Mouse (Mus musculus) left cerebral cortex, postnatal 36 days (tissue): ENCODE measurements around the gene Cdh13. TPM values are rescaled to one million over a fixed set of nuclear protein-coding genes. Genes with fewer than 3 reads are reported as not detected.

Source experiments
- DNase-seq, 2 experiments: peaks; one replicate each; pipeline ENCODE4 v3.0.0; 2021 to 2022; ENCODE audit warnings: low spot score in 2 of 2, mixed read lengths in 1 of 2
- intact Hi-C: fragments of 180-260 bp; cut with DNase I; formaldehyde crosslinking; loops from one replicate; pipeline ENCODE4 v1.15.1; 2025
- total RNA-seq, 2 experiments: library from RNA; stranded (reverse); gene quantifications; 2 replicates each; pipeline ENCODE4 v1.2.3; 2021

Gene Cdh13
- total RNA-seq, 2 experiments from 2014 or later: 78.4 to 85.3 TPM

DNA sequence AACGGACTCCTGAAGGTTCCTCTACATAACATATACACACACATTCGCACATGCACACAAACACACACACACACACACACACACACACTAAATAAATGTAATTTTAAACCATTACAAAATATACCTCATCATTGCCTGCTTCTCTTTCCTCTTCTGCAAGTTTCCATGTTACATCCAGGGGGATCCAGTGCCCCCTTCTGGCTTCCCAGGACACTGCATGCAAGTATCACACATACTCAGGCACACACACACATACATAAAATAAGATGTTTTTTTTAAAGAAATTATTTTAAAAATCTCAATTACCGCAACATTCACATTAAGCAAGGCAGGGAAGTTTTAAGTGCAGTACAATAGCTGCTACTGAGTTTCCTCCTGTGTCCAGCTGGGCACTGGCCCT, 970.8 kb downstream of the Cdh13 start:
- intact Hi-C loops: no loop called here
- no peak for DNase-seq

DNA sequence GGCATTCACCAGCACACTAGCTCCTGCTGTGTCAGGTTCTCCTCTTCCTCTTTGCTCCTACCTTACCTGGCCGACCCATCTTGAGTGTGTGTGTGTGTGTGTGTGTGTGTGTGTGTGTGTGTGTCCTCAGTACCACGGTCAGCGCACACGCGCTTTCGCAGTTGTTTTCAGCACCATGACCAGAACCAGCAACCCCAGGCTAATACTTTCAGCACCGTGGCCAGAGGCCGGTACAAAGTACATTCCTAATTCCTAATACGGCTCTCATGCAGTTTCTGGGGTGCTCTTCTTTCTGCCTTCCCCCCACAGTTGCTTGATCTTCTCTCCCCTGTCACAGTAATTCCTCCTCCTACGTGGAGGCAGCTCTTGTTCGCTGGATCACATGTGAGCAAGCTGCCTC, 975.1 kb downstream of the Cdh13 start:
- DNase-seq: no peak
- intact Hi-C loops: no loop called here

DNA sequence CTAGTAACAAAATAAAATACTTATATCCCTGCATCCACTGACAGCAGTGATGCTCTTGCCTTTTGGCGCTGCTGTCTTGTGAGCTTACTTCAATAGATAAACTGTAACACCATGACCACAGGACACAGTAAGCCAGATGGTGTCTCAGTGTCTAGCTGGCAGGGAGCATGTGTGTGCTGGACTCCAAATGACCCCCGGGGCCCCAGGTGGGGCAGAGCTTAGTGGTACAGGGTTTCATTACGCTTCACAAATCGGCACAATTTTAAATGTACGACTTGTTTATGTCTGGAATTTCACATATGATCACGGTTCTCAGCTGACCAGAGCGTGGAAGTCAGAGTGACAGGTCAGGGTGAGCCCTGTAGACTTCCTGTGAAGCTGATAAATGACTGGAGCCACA, 980.2 kb downstream of the Cdh13 start:
- intact Hi-C loops: no loop called here
- DNase-seq: no peak

DNA sequence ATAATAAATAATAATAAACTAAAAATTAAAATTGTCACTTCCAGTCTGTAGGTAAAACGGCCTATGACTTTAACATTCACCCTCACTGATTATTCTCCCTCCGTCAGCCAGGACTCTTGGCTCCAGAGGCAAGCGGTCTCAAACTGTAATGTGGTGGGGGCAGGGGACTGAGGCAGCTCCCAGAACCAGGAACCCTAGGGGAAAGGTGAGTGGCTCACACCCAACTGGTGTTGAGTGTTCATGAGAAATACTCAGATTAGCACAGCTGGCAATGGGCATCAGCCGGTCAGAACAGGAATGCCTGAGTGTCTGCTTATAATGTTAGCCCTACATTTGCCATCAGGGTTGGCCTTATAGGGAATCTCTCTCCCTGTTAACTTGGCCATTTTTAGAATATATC, 982.8 kb downstream of the Cdh13 start:
- no peak for DNase-seq
- intact Hi-C loops: no loop called here

DNA sequence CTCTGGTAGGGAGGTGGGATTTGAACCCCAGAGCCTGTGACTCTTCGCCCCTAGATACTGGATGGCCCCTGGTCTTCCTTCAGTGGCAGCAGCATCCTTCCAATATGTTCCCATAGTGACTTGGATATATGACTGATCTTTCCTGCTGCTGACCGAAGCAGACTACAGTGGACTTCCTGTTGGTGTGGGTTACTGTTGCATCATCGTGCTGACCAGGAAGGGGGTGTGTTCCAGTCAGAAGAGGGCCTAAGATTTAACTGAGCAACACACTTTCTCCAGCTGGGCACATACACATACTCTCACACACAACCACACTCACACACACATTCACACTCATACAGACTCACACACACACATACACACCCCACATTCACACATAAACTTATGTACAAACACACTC, 986.0 kb downstream of the Cdh13 start:
- intact Hi-C loops: no loop called here
- no peak for DNase-seq

DNA sequence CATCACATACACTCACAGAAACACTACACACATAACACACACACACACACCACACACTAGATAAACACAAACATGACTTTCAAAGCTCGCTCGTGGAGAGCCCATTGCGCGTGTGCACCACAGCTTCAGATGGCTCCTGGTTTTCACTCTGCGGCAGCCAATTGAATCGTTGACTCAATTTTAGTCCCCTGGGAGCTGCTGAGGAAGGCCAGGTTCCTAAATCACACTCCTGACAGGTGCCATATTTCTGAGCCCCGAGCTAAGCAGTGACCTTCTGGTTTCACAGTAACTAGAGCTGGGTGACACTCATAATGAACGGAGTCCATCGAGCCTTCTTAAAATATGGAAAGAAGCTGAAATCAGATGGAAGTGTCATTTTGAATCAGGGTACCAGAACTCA, 986.8 kb downstream of the Cdh13 start:
- no peak for DNase-seq
- intact Hi-C loops: no loop called here

DNA sequence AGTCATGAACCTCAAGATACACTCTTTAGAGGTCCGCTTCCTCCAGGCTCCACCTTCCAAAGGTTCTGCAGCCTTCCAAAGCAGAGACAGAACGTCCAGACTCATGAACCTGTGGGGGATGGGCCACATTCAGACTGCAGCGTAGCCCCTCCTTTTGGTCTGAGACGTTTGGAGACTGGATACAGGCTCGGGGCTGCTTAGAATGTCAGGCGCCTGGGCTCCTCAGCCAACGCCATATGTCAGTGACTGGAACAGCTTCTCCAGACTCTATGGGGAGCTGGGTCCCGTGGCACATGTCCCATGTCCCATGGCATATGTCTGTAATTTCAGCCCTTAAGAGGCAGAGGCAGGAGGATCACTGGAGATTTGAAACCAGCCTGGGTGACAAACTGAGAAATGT, 989.4 kb downstream of the Cdh13 start:
- no peak for DNase-seq
- intact Hi-C loops: no loop called here

DNA sequence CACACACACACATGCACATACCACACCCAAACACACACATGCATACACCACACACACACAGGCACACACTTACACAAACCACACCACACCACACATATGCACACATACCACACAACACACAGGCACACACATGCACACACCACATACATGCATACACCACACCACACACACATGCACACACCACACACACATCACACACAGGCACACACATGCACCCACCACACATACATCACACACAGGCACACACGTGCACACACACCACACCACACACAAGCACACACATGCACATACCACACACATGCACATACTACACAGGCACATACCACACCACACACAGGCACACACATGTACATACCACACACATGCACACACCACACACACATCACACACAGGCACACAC, 991.9 kb downstream of the Cdh13 start:
- intact Hi-C loops: no loop called here
- DNase-seq: no peak

DNA sequence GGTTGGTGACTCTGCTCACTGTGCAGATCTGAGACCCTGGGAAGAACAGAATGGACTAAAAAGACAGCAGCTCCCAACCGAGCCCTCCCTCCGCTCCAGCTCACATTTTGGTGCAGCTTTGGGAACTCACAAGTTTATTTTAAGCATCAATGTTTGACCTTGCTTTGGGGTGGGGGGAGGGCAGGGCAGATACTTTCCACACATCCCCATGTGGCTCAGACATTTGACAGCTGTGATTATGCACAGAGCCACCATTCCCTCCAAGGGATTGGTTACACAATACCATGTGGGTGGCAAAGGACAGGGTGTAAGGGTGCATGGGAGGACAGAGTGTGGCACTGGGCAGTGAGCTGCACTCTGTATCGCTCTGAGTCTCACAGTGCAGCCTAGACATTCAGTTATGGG, 993.5 kb downstream of the Cdh13 start:
- intact Hi-C loops: no loop called here
- DNase-seq: no peak

DNA sequence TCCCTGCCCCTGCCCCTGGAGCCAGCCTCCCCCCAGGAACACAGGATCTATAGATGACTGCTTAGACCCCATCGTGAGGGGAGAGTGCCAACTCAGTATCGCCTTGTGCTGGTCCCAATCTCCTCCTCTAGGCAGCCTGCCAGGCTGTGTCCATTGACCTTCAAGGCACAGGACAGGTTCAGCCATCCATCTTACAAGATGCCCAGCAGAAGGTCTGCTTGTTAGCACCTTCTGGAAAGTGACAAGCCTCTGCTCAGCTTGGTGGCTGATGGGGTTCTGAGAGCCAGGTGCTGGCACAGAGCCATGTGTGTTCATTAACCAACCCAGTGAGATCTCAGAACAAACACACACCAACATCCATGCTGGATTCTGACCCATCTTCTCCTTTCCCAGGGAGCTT, 998.2 kb downstream of the Cdh13 start:
- no peak for DNase-seq
- intact Hi-C loops: no loop called here

DNA sequence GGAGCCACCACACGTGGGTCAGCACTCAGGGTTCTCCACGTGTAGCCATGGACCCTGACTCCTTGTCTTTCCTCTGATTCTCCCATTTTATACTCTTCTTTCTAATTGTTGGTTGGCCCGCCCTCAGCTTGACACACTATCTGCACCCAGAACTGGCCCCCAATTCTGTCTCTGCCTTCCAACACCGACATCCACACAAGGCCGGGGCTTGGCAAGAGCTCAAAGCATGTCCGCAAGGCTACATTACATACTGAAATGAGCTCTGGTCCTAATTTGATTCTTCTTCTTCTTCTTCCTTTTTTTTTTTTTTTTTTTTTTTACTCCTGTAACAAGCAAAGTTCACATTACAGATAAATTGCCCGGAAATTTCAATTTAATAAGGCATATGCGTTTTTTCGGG, 1001.0 kb downstream of the Cdh13 start:
- intact Hi-C loops: no loop called here
- DNase-seq: no peak

DNA sequence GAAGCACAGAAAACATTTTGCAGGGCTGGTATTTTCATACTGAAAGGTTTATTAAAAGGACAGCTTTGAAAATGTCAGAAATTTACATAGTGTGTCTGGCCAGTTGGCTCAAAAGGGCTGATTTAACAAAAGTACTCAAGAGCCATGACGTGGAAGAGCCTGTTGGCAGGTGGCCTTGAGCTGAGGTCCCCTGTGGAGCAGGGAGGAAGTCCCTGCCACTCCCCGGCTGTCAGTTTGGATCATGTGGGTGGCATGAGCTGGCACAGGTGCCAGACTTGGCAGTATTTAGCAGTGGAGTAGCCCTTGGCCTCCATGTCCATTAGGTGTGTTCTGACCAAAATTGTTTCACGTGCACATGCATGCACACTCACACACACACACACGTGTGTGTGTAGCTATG, 1001.4 kb downstream of the Cdh13 start:
- DNase-seq: no peak
- intact Hi-C loops: no loop called here

DNA sequence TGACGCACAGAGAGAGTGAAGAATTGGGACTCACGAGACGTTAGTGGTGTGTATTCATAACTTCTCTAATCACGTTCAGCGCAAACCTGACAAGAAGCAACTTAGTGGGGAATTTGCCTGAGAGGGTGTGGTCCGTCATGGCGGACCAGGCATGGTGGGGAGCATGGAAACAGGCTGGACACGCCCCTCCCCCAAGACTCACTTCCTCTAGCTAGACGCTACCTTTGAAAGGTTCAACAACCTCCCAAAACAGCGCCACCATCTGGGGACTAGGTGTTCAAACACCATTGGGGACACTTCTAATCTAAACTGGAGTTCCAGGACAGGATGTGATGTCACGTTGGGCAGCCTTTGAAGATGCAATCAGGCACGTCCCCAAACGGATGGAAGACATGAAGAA, 1011.9 kb downstream of the Cdh13 start:
- no peak for DNase-seq
- intact Hi-C loops: loop anchor here (5.0 to 10.0 kb wide), 2 partner anchors 73 to 1651 kb away; no protein-coding TSS in a partner anchor

DNA sequence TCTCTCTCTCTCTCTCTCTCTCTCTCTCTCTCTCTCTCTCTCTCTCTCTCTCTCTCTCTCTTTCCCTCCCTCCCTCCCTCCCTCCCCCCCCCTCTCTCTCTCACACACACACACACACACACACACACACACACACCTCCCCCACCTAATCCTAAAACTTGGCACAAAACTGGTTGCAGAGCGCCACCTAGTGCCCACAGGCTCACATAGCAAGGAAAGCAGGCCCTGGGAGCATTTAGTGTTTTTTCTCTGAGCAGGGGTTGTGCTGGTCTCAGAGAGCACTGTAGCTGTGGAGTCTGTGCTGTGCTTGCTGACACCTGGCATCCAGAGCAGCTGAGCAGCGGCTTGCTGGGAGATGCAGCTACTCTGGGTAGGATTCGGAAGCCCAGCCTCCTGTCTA, 1014.2 kb downstream of the Cdh13 start:
- peak; percentile 35 to 38 for DNase-seq
- intact Hi-C loops: loop anchor here (5.0 to 10.0 kb wide), 2 partner anchors 75 to 1653 kb away; no protein-coding TSS in a partner anchor

DNA sequence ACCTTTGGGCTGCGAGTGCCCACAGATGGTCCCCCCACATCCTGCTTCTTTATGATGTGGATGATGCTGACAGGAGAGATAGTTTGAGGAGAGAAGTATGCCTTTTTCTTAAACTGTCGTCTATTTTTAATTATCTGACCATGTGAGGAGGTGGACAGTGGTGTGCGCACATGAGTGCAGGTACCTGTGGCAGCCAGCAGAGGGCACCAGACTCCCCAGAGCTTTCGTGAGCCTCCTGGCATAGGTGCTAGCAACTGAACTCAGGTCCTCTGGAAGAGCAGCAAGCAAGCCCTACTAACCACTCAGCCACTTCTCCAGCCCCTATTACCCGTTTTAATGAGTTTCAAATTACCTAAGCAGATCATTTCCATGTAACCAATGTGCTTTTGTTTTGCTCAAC, 1016.8 kb downstream of the Cdh13 start:
- no peak for DNase-seq
- intact Hi-C loops: no loop called here

DNA sequence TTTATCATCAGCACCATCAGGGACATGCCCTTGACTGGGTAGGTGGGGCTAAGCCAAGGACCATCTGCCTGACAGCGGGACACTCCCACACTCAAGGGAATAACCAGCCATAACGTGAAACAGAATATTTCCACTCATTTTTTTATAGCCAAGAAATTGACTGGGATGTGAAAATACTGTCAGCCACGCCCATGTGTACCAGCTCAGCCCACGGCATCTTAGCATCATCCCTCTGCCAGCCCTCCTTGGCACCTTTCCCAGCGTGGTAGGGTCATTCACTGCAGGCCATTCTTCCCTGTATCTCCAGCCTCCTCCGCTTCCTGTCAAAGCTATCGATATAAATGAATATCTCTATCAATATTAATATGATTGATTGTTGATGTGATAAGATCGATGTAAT, 1020.7 kb downstream of the Cdh13 start:
- DNase-seq: peak; percentile 15 to 29
- intact Hi-C loops: no loop called here

DNA sequence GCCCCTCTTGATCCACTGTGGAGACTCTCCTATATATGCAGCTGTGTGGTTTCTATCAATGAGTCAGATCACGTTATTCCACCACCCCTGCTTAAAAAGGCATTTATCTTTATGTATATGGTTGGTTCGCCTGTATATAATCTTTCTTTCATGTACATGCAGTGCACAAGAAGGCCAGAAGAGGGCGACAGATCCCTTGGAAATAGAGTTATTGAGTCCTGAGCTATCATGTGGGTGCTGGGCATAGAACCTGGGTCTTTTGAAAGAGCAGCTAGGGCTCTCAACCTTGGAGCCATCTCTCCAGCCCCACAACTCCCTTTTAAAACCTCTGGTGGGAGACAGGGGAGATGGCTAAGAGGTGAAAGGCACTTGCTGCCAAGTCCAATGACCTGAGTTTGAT, 1027.9 kb downstream of the Cdh13 start:
- no peak for DNase-seq
- intact Hi-C loops: loop anchor here (5.0 kb wide), 1 partner anchor 71 kb away; no protein-coding TSS in a partner anchor

DNA sequence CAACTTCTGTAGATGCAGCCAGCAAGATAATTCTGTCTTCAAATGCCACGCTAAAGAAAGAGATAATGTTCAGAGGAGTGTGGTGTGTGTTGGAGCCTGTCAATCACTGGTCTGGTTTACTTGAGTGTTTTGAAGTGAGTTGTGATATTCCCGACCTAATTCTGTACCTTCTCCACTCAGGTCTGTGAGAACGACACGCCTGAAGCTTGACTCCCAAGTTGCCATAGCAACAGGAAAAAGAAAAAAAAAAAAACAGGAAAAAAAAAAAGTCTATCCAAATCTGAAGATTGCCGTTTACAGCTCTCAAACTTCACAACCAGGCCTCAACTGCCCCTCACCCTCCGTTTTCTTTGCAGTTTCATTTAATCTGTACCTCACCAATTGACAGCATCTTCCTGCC, 1039.7 kb downstream of the Cdh13 start:
- intact Hi-C loops: no loop called here
- no peak for DNase-seq

DNA sequence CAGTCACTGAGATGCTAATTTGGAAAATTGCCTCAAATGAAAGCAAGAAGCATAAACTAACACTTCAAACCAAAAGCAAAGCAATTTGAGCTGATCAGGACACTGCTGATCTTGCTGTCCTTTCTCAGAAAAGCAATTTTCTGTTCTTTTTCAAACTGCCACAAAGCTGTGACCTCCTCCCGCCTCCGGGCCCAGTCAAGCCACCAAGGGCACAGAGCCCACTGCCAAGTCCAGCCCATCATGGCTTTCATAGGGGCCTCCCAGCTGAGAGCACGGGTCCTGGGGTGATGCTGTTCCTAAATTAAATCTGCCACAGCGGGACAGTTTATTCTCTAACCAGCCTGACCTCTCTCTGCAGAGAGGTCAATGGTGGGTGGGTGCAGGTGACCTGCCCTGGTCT, 1056.0 kb downstream of the Cdh13 start:
- no peak for DNase-seq
- intact Hi-C loops: no loop called here

DNA sequence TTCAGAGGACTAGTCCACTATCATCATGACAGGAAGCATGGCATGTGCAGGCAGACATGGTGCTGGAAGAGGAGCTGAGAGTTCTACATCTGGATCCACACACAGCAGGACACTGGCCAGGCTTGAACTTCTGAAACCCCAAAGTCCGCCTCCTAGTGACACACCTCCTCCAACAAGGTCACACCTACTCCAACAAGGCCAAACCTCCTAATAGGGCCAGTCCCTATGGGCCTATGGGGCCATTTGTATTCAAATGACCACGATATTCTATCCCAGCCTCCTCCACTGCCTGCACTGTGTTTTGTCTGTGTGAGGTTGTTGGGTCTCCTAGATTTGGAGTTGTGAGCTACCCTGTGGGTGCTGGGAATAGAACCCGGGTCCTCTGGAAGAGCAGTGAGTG, 1060.1 kb downstream of the Cdh13 start:
- intact Hi-C loops: no loop called here
- DNase-seq: no peak

DNA sequence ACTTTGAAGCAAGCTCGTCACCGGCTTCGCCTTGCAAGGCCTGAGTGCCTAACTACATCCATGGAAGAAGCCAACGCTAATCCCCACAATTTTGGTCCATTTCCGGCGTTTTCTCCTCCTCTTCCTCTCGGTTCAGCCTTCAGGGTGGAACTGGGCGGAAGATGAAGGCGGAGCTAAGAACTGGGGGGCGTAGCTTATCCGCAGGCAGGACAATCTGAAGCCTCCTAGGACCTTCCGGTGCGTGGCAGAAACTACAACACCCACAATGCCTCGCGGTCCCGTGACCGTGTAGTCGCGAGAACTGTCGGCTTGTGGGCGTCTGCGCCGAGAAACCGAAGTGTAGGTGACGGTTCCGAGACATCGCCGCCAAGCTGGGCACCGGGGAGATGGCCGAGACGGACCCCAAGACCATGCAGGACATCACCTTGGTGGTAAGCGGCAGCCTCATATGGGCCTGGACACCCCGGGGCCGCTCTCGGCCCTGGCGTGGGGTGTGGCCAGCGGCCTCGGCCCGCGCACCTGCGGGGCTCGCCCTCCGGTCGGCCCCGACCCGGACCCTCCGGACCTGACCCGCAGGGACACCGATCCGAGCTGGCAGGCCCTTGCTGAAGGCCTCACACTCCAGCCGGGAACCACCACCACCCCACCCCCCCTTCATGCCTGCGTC, 1060.8 kb downstream of the Cdh13 start, which contains the start of gene Hsbp1:
Gene Hsbp1 (plus strand): TSS at position 299 of the 667 bp plus-strand sequence.
- DNase-seq: peak; percentile 96 to 98
- intact Hi-C loops: no loop called here
